Mouse (Mus musculus) ES-E14 (cell line): ENCODE data around the gene Tmem108. TPM values are rescaled to one million over a fixed set of nuclear protein-coding genes. Genes with fewer than 3 reads are reported as not detected.

Experiments used
- DNase-seq: peaks from one replicate; pipeline ENCODE4 v3.0.0-alpha.2; 2013; ENCODE audit warnings: low read depth, low spot score
- H3K27ac ChIP-seq: 2 replicates; pipeline ENCODE4 v1.5.1; 2012; ENCODE audit warnings: low read depth, mild to moderate bottlenecking, low read length, moderate library complexity, mixed read lengths; ENCODE audit not compliant: poor library complexity, insufficient read depth, severe bottlenecking
- H3K36me3 ChIP-seq: 2 replicates; pipeline ENCODE4 v1.6.1; 2012; ENCODE audit warnings: mild to moderate bottlenecking, low read length, moderate library complexity, mixed read lengths; ENCODE audit not compliant: control insufficient read depth, poor library complexity, insufficient read depth, severe bottlenecking
- H3K4me1 ChIP-seq, 2 experiments: fragments of 150-350 bp in 1 of 2; sonication (generic) in 1 of 2; 2 replicates each; pipeline ENCODE4 v1.6.1; 2012; ENCODE audit warnings: low read length in 2 of 2, mild to moderate bottlenecking in 1 of 2, mixed read lengths in 1 of 2; ENCODE audit not compliant: control insufficient read depth in 2 of 2, insufficient read depth in 2 of 2, poor library complexity in 1 of 2
- H3K4me3 ChIP-seq, 2 experiments: fragments of 150-350 bp in 1 of 2; sonication (generic) in 1 of 2; 2 replicates each; pipeline ENCODE4 v1.5.1; 2012; ENCODE audit warnings: low read length in 2 of 2, low read depth in 1 of 2, mild to moderate bottlenecking in 1 of 2, mixed read lengths in 1 of 2; ENCODE audit not compliant: insufficient read depth in 1 of 2, poor library complexity in 1 of 2, severe bottlenecking in 1 of 2
- H3K9ac ChIP-seq: 2 replicates; pipeline ENCODE4 v1.6.1; 2012; ENCODE audit warnings: low read depth, mild to moderate bottlenecking, low read length, mixed read lengths; ENCODE audit not compliant: poor library complexity, insufficient read depth, severe bottlenecking
- H3K9me3 ChIP-seq: fragments of 150-350 bp; sonication (generic); 2 replicates; pipeline ENCODE4 v1.6.1; 2012; ENCODE audit warnings: low read depth, mild to moderate bottlenecking, low read length; ENCODE audit not compliant: control insufficient read depth, insufficient read depth
- CHD2 ChIP-seq: IDR thresholded peaks from 2 replicates; pipeline ENCODE4 v1.6.1; 2014; ENCODE audit warnings: mild to moderate bottlenecking, low read depth, low read length, inconsistent platforms
- HCFC1 ChIP-seq: IDR thresholded peaks from 2 replicates; pipeline ENCODE4 v1.6.1; 2012; ENCODE audit warnings: low read length, inconsistent platforms, borderline replicate concordance; ENCODE audit not compliant: insufficient read depth
- MAFK ChIP-seq: IDR thresholded peaks from 2 replicates; pipeline ENCODE4 v1.6.1; 2014; ENCODE audit warnings: mild to moderate bottlenecking, low read depth, low read length, inconsistent platforms; ENCODE audit not compliant: insufficient read depth
- ZC3H11A ChIP-seq: IDR thresholded peaks from 2 replicates; pipeline ENCODE4 v1.6.1; 2012; ENCODE audit warnings: low read depth, mild to moderate bottlenecking, inconsistent platforms, low read length, borderline replicate concordance
- ZNF384 ChIP-seq: IDR thresholded peaks from 2 replicates; pipeline ENCODE4 v1.6.1; 2012; ENCODE audit warnings: low read depth, low read length, inconsistent platforms
- in situ Hi-C, 2 experiments: fragments of 600-800 bp; cut with MboI; formaldehyde crosslinking; loops; one replicate each; pipeline ENCODE4 v1.15.1; 2025; ENCODE audit warnings: low sequenced_read_pairs in 2 of 2, inconsistent platforms in 1 of 2; ENCODE audit not compliant: unreplicated experiment in 2 of 2
- total RNA-seq: library from RNA; depleted of rRNA; stranded (reverse); fragments of 300-350 nt; gene quantifications from 2 replicates; pipeline ENCODE4 v1.2.3, GENCODE M21; 2012

Tmem108 gene
- total RNA-seq, 1 experiment: 3.1 TPM

DNA sequence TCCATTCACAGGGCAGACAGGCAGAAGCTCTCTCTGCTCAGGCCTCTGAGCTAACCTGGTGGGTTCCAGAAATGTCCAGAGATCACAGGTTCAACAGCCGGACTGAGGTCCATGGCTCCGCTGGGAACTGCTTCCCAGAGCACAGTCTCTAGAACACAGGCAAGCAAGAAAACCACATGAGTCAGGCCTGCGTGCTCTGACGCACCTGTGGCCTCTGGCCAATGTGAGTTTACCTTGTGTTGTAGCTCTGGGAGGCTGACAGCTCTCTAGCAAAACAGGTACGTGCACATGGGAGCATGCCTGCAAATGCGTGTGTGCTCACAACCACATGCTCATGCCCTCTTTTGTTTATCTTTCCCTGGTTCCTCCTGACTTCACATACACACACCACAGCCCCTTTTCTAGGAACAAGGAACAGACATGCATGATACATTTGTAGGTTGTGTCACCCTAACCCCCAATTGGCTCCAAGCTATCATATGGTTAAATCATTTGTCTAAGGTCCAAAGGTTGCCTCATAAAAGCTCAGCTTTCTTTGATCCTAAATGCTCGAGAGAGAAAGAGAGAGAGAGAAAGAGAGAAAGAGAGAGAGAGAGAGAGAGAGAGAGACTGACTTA lies 254.6 kb downstream of the Tmem108 start:
- Histone ChIP-seq H3K27ac (no peak overlapping the region), H3K4me3 (no peak overlapping the region), H3K9ac (no peak overlapping the region), H3K9me3 (no peaks in the 10 kb centered on the region), H3K4me1 (peaks cover 0 to 7% of the 10 kb centered on the region in 2 experiments; a peak in 1 of 4 replicates), H3K36me3 (no peaks in the 10 kb centered on the region)
- in situ Hi-C loops: no loop called here
- TF ChIP-seq ZNF384 (no peak), HCFC1 (no peak), ZC3H11A (no peak), CHD2 (no peak)
- DNase-seq: no peak

DNA sequence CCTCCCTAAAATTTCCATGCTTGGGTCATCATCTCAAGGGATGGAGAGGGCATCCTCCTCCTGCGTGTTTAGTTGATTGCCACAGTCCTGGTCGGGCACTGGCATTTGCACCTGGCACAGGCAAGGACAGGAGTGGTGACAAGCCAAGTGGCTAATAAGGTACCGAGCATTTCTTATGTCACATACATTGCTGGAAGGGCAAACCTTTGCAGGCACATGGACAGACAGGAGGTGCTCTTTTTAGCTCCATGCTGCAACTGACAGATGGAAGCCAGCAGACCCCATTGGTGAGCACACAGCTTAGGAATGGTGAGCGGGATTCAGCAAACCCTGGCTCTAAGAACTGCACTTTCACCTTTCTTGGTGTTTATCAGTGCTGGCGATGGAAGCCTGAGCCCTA lies 256.6 kb downstream of the Tmem108 start:
- Histone ChIP-seq H3K36me3 (no peaks in the 10 kb centered on the region), H3K4me1 (peaks cover 0 to 7% of the 10 kb centered on the region in 2 experiments; a peak in 1 of 4 replicates), H3K4me3 (no peak overlapping the region), H3K27ac (no peak overlapping the region), H3K9me3 (no peaks in the 10 kb centered on the region), H3K9ac (no peak overlapping the region)
- DNase-seq: no peak
- TF ChIP-seq ZC3H11A (no peak), HCFC1 (no peak), CHD2 (no peak)
- in situ Hi-C loops: no loop called here

DNA sequence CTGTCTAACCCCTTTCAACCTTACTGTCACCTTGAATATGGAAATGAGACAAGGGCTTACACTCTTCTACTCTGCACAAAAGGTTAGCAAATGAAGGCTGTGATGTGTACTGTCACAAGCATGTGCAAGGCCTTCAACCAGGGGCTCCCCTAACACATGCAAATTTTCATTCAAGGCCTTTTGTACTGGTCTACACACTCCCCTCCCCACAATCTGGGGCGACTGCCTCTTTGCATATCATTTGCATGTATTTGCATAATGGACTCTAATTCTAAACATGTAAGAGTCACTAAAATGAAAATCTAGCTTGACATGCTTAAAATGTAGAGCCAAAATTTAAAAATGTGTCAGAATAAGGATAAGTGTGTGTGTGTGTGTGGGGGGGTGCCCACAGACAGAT lies 257.0 kb downstream of the Tmem108 start:
- Histone ChIP-seq H3K4me3 (no peak overlapping the region), H3K9me3 (no peaks in the 10 kb centered on the region), H3K9ac (no peak overlapping the region), H3K36me3 (no peaks in the 10 kb centered on the region), H3K4me1 (peaks cover 0 to 7% of the 10 kb centered on the region in 2 experiments; a peak in 1 of 4 replicates), H3K27ac (no peak overlapping the region)
- DNase-seq: no peak
- in situ Hi-C loops: no loop called here
- TF ChIP-seq HCFC1: no peak
- TF ChIP-seq ZC3H11A: no peak
- TF ChIP-seq MAFK: no peak
- no peak for TF ChIP-seq CHD2
- TF ChIP-seq ZNF384: no peak

DNA sequence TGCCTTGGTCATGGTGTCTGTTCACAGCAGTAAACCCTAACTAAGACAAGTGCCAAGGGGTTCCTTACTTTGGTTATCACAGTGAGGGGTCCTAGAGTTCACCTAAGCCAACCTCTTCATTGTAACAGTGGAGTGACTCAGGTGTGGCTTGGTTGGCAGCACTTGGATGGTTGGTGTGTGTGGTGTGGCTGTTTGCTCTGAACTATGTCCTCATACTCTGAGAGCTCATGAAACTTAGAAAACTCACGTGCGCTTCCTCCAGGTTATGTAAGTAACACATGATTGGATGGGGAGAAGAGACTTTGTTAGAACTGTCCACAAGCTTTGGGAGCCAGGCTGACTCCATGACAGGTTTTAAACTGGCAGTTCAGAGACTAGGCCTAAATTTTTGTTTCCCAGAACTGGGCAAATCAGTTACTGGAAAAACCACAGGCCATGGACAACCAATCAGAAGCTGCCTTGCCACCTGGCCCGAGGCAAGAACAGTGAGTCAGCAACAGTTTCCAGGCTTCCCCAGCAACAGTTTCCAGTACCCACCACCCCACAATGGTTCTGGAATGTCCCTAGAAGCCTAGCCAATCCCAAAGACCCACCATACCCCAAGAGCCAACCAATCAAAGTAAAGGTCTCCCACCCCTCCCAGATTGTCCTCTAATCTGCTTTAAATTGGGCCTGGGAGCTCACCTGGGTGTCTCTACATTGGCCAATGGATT lies 257.9 kb downstream of the Tmem108 start:
- TF ChIP-seq ZNF384 (no peak), MAFK (peak; percentile 50; the same call in 1 of the 2 replicates)
- H3K27ac ChIP-seq: no peak overlapping the region
- no peak overlapping the region for H3K9ac ChIP-seq
- H3K9me3 ChIP-seq: no peaks in the 10 kb centered on the region
- no peak for DNase-seq
- peaks cover 0 to 7% of the 10 kb centered on the region in 2 experiments; a peak in 1 of 4 replicates for H3K4me1 ChIP-seq
- no peak overlapping the region for H3K4me3 ChIP-seq
- in situ Hi-C loops: no loop called here
- no peaks in the 10 kb centered on the region for H3K36me3 ChIP-seq

DNA sequence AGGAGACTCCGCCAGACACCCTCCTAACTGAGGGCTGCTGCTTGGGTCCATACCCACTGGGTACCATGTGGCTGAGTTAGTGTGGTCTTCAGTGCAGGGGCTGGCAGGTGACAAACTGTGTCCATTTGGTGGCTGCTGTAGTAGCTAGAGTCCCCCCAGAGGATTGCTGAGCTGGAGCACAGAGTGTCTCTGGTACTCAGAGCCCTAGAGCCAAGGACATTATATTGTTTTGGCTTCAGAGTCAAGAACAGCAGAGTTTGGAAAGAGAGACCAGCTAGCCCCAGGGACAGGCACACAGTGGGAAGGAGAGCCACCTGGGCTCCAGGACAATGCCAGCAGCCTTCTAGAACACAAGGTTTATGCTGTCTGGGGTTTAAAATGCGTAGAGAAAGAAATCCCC lies 259.0 kb downstream of the Tmem108 start:
- H3K4me3 ChIP-seq: no peak overlapping the region
- in situ Hi-C loops: no loop called here

More for the DNA sequence above, 259.0 kb downstream of the Tmem108 start:
- Histone ChIP-seq H3K27ac (no peak overlapping the region), H3K4me1 (peaks cover 0 to 7% of the 10 kb centered on the region in 2 experiments; a peak in 1 of 4 replicates), H3K36me3 (no peaks in the 10 kb centered on the region), H3K9ac (no peak overlapping the region), H3K9me3 (no peaks in the 10 kb centered on the region)
- TF ChIP-seq ZC3H11A (no peak), ZNF384 (no peak), MAFK (no peak), HCFC1 (no peak), CHD2 (no peak)
- DNase-seq: no peak
